Mouse (Mus musculus) ovary, postnatal 14 days (tissue): Measurements from ENCODE around the gene Lingo1.
A peak's percentile ranks its signal among the peaks of the same experiment; 100 is the strongest.

ENCODE experiments used
- DNase-seq: peaks from one replicate; pipeline ENCODE4 v3.0.0; 2022; ENCODE audit warnings: low spot score

Gene Lingo1

DNA sequence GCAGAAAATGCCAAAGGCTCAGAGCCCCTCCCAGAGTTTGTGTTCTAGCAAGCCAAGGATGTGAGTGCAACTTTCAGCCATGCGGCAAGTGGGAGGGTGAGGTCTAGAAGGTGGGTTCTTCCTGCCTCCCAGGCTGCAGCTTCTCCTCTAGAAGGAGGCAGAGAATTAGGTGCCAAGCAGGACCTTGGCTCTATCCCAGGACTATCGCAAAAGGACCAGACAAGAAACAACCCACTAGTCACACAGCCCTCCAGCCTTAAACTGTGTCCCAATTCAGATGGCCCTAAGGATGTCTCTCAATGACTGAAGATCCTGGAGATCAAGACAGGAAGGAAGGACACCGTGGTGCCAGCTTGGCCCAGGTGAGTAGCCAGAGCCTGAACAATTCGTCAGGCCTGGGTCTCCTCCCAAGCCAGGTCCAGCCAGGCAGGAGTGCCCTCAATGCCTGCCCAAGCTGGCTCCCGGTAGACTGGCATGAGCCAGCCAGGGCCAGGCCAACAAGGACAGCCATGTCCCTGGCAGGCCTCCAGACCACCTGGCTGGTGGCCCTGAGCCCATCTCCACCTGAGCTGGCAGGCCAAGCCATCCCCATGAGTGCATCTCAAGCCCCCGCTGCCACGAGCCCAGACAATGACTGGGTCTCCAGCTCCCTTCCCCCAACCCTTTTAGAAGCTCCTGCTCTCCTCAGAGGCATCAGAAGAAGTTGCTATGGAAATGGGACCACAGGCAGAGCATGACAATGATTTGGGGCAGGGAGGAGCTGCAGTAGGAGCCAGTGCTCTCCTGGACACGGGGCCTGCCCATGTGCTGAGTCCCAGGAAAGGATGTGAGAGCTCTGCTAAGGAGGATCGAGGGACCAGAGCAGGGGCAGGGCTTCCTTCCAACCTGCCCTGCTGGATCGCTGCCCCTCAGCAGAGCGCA lies 19.1 kb downstream of the Lingo1 start:
- DNase-seq, result peak; percentile 11

DNA sequence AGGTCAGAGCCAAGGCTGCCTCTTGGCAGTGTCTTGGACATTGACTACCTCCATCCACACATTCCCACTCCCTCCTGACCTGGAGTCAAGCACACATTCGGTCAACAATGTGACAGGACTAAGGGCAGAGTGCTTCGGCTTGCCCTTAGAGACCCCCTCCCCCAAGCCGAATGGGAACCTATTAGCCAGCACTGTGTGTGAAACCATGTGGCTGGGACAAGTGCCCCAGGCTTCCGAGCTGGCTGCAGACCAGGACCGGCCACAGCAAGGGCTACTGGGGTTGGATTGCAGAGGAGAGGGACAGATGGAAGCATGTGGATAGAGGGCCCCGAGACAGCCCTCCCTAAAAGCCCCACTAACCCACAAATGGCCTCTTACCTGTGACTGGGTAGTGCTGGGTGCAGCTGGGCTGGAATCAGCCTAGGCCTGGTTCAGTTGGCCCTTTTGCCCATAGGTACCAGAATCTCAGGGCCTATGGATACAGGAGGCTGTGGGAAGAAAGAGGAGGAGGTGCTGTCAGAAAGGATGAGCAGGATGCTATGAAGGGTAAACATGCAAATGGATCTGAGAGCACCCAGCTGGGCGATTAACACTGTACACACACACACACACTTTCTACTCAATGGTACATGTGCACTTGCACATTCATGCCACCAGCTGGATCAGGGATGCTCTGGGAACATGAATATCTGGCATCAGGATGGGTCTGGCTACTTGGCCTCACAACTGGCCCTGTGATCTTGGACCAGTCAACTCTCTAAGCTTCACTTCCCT lies 20.9 kb downstream of the Lingo1 start:
- no peak for DNase-seq

DNA sequence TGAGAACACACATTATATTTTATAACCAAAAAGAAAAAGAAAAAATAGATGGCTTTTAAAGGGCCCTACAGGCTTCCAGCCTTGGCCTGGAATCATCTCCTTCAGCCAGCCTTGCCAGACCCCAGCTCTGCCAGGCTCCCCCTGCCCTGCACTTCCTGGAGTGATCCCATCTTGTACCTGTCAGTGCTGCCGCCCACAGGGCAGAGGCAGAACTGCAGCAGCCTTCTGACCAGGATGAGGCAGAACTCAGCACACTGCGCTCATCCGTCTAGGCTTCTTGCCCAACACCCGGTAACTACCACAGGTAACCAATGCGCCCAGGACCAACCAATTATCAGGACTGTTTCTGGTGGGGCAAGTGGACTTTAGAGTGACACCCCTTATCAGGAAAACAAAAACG lies 22.0 kb downstream of the Lingo1 start:
- DNase-seq, result peak; percentile 17

DNA sequence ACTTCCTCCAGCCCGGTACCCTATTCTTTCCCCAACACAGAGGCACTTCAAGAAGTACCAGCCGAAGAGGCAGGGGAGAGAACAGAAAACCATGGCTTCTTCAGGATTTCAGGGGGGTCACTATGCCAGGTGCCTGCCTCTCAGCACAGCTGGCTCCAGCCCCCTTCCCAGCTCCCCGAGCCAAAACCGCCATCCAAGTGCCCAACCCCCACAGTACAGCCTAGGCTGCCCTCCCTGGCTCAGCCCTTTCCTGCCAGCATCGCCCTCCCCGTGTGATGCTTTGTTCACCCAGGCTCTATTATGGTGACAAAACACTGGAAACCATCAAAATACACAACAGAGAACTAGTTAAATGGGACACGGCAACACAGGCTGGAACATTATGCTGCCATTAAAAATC lies 22.6 kb downstream of the Lingo1 start:
- no peak for DNase-seq

DNA sequence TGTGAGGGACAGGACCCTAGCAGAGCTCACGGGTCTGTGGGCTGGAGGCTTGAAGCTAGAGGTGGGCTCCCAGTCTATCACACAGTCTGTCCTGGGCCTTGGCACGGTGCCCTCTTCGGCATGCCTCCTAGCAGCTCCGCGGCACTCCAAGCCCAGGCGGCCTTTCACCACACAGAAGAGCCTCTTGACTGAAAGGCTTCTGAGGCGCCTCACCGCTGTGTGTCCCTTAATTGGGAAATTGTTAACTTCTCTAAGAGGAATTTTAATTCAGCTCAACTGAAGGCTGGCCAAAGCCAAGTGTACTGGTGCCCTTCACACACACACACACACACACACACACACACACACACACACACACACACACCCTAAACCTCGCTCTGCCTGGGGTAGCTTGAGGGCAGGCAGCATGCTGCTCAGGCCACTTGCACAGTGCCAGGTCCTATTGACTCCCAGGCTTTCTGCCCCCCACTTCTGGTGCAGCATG lies 28.6 kb downstream of the Lingo1 start:
- DNase-seq, result no peak

DNA sequence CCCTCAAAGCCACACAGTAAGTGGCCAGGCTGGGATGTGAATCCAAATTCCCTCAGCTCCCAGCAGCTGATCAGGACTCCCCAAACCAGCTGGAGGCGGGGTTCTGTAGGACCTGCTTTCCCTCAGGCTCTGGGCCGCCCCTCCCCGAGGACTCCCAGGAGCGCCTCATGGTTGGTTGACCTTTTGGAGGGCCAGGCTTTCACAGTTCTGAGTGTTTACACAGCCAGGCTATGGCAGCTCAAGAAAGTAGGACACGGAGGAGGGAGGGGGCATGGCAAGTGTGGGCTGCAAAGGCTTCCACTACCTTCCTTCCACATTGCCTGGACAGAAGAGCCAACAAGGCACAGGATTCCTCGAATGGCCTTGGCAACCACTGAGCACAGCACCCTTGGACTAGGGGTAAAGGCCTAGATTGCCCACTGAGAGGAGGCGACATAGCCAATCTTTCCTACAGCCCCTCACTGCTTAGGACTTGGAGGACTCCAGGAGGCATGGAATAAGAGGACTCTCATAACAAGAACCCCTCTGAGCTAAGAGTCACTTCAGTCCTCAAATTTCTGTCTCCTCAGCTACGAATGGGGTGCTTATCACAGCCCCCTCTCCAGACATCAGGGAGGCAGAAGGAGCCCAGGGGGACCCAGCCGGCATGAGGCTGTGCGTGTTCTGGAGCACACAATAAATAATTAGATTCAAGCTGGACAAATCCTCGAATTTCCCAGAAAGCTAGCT lies 29.5 kb downstream of the Lingo1 start:
- no peak for DNase-seq

DNA sequence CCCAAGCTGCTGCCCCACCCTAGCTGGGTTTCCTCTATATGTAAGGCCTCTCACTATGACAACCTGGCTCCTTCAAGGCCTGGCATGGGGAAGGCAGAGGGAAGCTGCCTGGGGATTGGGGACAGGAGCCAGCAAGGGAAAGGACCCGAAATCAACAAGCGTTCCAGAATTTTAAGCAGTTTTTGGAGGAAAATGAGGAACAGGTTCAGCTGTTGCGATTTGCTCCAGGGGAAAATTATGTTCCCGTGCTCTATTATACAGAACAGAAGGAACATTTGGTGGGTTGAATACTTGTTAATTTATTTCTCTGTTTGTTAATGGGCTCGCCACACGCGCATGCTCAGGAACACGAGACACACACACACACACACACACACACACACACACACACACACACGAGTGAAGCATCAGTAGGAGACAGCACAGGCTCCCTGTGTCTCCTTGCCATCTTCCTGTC lies 34.1 kb downstream of the Lingo1 start:
- no peak for DNase-seq

DNA sequence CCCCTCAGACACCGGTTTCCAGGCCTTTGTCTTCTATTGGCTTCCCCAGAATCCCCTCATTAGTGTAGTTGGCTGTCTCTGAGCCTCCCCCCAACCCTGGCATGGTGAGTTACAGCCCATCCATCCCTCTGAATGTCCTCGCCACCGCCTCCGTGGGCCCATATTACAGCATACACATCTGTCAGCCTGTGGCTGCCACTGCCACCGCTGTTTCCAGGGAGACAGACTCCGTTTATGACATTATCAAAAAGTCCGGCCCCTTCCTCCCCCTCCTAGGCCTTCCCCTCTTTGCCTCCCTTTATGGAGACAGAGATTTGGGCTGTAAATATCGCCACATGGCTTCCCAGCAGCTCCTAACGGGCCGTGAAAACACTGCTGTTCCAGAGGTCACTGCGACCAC lies 38.5 kb downstream of the Lingo1 start:
- DNase-seq, result no peak

DNA sequence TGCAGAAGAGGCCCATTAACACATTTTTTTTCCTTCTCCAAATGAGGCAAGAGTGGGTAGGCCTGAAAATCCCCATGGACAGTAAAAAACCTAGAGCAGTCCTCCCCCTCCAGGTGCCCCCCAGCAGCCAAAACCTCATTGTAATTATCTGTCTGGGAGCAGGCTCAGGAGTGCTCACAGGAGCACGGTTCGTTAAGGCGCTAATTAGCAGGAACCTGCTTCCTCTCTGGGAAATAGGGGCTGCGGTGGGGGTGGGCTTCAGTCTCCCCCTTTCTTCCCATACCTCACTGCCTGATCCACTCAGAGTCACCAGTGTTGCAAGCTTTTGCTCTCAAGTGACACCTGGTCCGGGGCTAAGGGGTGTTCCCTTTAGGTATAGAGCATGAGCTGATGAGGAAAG lies 41.1 kb downstream of the Lingo1 start:
- DNase-seq, result no peak

DNA sequence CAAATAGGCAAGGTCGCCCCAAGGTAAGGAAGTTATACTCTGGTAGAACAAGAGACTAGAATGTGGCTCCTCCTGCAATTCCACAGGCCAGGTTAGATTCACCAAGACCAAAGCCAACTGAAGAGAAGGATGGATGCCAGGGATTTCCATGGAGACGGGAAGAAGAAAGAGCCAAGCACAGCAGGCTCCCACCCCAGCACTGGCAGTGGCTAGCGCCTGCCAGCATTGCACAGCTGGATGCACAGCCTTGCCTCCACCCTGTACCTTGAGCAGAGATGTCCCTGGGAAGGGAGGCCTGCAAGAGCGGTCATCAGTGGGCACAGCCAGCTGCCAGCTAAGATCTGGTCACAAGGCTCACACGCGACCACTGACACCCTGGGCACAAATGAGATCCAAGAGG lies 42.9 kb downstream of the Lingo1 start:
- DNase-seq, result no peak

DNA sequence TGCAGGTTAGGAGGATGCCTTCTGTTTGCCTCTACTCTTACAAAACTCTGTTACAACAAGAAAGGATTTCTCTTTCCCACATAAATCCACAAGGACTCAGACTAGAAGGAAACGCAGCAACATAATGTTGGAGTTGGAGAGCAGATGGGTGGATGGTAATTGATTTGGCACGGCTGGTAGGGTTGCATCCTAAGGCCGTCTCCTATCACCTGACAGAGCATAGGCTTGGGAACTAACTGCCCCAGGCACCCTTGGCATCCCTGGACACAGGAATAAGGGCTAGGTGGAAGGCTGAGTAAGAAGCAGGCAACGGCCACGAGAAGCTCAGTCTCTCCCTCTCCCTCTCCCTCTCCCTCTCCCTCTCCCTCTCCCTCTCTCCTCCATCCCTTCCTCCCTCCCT lies 48.2 kb downstream of the Lingo1 start:
- no peak for DNase-seq

DNA sequence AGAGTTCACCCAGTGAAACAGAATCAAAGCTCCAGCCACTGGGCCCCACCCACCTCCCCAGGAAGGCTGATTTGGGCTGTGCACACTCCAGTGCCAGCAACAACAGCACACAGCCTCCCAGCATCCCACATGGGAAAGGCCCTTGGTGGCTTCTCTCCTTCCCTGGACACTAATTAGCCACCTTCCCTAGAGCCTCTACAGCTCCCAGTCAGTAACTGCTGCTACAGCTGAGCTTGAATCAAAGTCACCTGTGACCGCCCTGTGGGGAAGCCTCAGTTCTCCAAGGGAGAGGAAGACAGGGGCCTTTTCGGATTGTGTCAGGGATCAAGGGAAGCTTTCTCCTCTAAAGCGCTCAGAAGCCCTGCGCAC lies 49.4 kb downstream of the Lingo1 start:
- no peak for DNase-seq

DNA sequence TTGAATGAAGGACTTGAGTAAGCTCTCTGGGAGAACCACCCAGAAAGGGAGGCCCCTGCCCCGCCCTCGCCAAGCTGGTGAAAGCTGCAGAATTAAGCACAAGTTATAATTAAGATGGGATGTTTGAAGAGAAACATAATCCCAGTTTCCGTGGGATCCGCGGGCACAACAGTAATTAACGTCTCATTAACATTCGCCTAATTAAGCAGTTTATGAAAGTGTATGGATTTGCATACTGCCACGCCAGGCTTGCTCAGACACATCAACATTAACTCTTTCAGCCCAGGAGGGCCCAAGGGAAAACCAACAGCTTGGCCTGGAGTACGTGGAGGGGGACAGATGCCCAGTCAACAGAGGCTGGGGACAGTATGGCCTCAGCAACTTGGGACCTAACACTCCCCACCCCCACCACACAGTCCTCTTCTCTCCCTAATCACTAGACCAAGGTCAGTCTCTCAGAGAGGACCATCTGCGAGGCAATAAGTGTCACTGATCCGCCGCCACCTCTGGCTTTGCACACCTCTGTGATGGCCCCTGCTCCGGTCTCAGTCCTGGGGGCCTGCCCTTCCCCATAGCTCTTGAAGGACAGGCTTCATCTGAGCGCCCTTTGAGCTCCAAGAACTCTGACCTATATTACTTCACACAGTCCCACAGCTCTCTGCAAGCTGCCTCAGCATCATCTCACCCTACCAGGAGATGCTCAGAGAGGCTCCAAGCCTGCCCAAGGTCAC lies 49.9 kb downstream of the Lingo1 start:
- no peak for DNase-seq

DNA sequence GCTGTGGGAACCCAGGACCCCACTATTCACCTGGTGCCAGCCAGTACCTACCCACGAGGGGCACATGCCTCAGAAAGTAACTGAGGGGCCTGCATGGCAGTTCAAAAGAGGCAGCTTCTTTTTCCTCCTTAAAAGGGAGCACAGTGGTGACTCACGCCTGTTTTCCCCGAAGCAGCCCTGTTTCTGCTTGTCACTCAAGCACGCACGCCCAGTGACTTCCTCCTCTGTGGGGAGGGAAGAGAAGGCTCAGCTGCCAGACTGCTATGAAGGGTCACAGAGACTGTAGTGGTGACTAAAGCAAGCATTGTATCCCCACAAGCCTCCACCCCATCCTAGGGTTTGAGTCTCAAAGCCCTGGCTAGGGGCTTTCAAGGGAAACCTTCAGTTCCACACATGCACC lies 51.9 kb downstream of the Lingo1 start:
- DNase-seq, result no peak

DNA sequence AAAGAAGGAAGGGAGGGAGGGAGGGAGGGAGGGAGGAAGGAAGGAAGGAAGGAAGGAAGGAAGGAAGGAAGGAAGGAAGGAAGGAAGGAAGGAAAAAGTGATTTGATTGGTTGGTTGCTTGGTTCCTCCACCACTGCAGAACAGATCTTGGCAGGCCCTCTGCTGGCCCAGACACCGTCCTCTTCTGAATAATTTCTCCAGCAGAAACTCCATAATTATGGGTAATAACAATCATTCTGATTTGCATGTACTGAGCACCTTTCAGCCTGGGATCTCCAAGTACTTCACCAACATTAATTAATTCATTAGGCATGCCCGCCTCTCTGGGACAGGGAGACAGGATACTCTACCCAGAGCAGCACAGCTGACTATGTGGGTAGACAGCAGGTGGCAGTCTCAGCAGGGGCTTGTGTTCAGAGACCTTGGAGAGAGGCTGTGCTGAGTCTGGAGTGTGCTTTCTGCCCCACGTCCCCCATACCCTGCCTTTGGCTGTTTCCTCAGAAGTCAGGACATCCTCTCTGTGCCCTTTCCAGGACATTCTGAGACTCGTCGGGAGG lies 57.0 kb downstream of the Lingo1 start:
- DNase-seq, result no peak

DNA sequence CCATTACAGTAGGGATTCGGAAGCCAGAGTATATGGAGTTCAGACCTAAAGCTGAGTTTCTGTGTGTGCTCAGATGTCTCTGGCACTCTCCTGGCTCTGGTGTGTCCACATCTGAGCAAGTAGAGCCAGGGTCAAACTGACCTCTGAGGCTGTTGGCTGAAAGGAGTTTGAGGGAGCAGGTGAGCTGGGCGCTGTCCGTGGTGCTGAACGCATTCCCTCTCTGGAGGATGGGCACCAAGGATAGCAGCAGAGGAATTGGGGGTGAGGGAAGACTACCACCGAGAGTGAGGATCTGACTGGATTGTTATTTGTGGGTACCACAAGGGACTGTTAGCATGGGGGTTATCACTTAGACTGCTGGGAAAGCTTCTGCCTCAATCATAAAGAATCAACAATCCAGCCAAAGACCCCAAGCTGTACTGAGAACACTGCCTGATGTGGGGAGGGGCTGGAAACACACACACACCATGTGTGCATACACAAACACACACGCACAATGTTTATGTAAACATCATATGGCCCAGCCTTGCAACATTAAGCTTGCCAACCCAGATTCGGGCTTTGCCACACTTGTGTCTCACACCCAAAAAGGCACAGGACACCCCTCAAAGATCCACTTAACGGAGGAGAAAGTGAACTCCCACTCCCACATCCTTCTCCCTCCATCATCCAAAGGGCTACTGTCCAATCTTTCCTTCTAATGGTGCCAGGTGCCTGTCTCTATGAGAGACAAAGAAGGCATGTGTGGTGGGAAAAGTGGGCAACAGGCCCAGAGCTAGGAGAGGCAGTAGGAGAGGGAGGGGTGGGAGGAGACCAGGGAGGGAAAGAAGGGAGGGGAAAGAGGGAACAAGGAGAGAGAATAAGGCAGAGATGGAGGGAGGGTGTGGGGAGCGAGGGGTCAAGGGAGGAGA lies 57.8 kb downstream of the Lingo1 start:
- peak; percentile 58 for DNase-seq

DNA sequence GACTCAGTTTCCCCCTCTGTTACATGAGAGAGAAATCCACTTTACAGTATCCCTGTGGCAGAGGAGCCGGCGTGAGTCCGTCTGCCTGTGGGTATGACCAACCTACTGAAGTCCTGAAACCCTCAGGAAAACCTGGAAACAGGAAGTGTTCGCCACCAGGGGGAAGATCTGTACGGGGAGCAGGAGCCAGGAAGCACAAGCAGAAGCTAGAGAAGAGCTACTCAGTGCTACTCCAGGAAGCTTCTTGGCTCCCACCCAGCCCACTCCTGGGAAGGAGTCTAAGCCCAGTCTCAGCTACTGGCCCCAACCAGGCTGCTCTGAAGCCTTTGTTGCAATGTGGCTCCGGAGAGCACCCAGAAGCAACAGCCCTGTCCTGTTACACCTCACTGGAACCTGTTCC lies 61.9 kb downstream of the Lingo1 start:
- DNase-seq, result no peak

DNA sequence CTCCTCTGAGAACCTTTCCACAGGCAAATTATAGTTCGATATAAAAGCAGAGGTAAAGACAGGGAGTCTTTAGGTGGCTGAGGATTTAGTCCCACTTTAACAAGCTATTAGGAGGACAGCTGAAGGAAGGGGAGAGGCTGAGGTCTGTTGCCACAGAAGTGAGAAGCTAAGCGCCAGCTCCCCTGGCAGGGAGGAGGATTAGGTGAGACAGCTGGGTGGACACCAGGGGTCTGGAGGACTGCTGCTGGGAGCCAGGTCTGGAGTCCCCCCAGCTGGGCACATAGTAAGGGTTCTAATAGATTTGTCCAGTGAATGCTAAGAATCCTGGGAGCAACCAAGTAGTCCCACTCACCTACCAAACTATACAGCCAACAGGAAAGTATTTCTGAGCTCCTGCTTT lies 65.3 kb downstream of the Lingo1 start:
- no peak for DNase-seq

DNA sequence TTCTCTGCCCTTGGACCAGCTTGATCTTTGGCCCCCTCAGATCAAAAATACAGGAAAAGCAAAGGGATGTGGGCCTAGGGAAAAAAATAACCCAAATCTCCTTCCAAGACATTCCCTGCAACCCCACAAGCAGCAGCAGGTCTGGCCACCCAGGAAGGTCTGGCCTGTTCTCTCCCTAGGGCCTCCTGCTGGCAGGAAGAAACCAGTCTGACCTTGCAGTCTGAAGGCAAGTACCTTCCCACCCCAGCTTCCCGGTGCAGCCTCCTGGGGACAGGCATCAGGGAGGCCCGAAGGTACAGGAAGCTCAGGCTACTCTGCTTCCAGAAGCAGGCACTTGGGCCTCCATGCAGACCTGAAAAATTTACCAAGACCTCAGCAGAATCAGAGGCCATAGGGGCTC lies 67.1 kb downstream of the Lingo1 start:
- DNase-seq, result no peak
